Mouse (Mus musculus) cerebellum, postnatal 14 days (tissue): ENCODE measurements at regions not wholly inside any gene's neighbourhood (a gene's known extent, or its start where the extent isn't known, plus 50 kb on each side); places are given as distances from the start of the nearest gene placed in this dataset.
"Not testable (repeated sequence)": the region's sequence is repeated elsewhere in the genome, so short reads cannot be mapped to it uniquely, and the experiment has no call there.

Experiments
- DNase-seq, 2 experiments: peaks; one replicate each; pipeline ENCODE4 v3.0.0; 2021; ENCODE audit warnings: mixed read lengths in 2 of 2

DNA sequence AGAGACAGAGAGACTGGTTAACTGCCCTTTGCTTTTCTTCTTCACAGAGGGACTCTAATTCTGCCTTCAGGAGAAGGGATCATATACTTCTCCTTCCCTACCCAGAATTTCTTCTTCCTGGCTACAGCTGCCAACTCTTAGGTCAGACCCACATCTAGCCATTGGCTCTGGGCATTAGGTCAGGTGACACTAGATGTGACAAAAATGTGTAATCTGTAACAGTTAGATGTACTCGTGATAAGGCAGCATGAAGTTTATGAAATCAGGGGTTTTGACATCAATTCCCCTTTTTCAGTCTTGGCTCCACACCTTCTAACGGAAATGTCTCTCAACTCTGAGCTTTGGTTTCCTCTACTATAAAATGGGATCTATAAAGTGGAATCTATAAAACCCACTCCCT is 428.4 kb downstream of the Bmper start:
- DNase-seq, result no peak

DNA sequence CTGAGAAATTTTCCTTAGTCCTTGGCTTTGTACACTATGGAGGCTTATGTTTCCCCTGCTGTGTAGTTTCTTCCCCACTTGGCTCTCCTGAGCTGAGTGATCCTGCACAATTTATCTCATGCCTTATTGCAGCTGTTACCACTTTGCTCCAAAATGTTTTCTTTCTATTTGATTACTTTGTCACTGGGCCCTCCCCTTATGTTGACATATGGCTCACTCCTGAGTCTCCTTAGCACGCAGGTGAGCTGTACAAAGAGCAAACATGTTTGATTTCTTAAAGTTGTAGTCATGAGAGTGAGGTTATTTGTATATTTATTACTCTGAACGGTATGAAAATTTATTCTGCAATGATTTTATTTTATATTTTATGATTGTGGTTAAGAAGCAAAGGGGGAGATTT is 430.2 kb downstream of the Bmper start:
- no peak for DNase-seq

DNA sequence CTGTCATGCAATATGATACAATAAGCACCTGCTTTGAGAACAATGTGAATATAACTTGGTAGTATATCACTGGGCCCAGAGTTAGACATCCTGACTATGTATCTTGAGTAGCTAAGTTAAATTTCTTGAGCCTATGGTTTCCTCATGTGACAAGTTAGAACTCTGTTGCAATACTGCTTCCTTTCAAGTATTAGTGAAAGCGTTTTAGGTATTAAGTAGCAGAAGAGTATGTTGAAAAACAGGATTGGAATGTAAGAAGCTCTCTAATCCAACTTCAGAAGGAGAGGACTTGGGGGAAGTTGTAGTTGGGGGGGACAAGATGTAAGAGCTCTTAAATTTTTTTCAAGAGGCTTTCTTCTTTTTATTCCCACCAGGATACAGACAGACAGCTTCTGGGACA is 431.9 kb downstream of the Bmper start:
- no peak for DNase-seq

DNA sequence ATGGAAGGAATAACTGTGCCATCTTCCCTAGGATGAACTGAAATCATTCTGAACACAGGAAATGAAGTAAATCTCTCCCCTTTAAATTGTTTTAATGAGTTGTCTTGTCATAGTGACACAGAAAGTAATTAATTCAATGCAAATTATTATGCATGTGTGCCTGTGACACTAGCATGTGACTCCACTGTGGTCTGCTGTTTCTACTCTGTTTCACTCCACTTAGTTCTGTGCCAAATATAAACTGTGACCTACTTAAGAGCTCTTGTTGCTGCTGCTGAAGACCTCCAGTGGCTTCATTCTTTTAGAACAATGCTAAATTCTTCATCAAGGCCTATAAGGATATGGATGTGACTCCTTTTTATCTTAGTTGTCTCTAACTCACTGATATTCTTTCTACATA is 431.8 kb upstream of the Npsr1 start:
- DNase-seq, result no peak

DNA sequence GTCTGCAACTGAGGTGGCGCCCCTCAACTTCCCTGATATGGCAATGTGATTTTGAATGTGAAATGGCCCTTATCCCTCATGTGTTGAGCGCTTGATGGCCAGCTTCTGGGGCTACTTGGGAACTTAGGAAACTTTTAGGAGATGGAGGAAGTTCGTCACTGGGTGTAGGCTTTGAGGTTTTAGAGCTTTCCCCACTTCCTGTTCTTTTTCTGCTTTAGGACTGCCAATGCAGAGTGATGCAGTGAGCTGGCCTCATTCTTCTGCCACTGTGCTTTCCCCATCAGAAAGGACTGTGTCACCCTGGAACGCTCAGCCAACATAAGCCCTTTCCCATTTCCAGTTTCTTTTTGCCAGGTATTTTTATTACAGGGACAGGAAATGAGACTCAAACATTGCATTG is 428.6 kb upstream of the Npsr1 start:
- DNase-seq, result no peak

DNA sequence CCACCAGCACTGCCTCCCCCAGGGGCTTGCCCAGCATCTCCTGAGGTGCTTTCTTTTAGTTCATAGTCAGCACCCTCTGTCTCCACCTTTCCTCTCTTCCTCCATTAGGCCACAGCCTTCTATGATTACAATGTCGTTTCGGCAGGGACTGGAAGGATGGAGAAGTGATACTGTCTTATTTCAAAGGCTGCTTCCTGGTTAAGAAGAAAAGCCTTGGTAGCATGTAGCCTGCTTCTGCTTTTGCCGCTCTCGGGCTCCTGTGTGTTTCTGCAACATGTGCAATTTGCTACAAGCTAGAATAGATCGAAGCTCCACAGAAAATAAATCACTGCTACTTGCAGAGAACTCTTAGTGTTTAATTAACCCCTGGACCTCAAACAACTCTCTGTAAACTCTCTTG is 427.2 kb upstream of the Npsr1 start:
- DNase-seq, result no peak

DNA sequence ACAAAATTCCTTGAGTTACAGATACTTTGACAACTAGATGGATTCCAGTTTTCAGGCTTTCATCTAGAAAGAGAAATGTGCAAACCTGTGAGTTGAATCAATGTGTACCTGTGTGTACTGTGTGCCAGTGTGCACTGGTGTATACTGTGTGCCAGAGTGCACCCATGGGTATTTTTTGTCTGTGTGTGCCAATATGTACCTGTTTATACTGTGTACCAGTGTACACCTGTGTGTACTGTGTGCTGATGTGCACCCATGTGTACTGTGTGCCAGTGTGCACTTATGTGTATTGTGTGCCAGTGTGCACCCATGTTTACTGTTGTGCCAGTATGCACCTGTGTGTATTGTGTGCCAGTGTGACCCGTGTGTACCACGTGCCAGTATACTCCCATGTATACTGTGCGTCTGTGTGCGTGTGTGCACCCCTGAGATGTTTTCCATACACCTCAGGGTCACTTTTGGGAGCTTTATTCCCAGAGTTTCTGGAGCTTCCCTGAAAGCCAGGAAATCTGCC is 424.4 kb upstream of the Npsr1 start:
- DNase-seq, result no peak

DNA sequence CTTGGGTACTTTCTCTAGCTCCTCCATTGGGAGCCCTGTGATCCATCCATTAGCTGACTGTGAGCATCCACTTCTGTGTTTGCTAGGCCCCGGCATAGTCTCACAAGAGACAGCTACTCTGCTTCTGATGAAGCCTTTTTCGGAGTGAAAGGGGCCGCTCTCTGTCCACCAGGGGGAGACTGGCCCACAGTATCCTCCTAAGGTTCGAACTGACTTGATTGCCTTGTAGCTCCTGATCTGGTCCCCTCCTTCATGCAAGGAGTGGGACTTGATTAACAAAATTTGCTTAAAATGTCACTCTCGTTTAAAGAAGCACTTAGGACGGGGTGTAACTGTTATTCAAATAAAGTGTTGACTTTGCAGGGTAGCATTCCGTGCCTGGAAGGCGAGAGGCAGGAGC is 423.0 kb upstream of the Npsr1 start:
- DNase-seq, result peak; percentile 51 to 67

DNA sequence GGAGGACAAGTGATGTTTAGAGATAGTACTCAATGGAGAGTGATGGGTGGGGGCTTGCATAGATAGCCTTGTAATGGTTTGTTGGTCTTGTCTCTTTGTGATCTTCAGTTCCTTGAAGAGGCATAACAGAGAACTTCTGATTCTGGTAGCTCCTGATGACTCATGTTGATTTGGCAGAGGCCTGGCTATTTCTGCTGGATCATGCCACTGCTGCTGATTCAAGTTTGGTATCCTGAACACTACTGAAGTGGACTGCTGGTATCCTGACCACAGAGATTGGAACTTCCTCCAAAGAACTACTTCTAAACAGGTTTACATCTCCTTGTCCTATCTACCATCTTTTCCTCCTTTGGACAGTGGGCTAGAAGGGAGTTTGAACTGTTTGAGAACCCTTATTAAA is 408.3 kb upstream of the Npsr1 start:
- DNase-seq, result no peak

DNA sequence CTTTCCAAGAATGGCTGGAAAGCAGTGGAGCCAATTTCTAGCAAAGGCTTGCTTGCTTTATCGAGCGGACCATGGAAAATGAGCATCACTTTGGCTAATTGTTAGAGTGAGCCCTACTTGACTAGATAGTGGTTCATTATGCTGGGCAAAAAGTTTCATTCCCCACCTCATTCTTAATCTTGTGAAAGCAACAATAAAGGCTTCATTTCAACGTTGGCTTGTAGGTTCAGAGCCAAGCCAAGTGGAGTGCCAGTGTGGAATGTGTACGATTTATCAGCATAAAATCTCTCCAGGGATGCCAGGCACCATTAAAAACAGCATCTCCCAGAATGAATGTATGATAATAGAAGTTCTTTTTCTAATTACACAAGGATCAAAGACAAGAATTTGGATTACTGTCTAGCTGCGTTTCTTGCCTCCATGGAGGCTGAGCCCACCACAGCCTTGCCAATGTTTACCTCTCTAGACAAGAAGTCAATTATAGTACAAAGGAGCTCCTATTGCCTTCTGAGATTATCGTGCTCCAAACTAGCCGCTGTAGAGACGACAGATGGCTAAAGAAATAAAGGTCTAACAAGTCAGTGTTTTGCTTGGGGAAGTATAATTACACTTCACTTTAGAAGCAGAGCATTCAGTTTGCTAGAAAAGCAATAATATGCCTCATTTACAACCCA is 404.9 kb upstream of the Npsr1 start:
- DNase-seq, result no peak

DNA sequence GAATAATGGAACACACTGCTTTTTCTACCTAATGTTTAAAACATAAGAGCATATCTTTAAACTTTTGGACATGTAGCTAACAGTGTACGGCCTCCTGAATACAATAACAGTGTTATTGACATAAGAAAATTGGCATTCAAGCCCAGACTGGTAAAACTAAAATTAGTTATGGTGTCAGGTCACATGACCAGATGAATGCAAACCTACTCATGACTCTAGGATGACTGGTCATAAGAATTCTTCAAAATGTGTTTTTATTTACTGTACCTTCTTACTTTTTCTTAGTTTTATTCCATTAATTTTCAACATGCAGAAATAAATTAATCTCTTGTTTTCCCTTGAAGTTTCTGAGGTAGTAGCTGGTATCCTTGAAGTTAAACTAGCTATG is 404.4 kb upstream of the Npsr1 start:
- no peak for DNase-seq

DNA sequence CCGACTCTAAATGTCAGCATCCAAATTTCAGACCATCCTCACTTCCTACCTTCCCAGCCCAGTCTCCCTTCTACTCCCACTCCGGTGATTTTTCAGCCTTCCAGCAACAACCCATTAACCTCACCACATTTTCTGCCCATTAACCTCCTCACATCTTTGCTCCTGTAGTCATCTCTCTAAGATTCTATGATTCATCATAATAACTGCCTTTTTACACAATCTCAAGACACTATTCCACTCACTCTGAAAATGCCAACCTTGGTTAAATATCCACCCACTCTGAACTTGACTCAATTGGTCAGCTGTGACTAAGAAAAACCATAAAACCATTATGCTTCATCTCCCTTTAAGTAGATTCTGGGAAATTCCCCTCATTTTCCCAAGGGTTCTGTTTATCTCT is 403.3 kb upstream of the Npsr1 start:
- no peak for DNase-seq

DNA sequence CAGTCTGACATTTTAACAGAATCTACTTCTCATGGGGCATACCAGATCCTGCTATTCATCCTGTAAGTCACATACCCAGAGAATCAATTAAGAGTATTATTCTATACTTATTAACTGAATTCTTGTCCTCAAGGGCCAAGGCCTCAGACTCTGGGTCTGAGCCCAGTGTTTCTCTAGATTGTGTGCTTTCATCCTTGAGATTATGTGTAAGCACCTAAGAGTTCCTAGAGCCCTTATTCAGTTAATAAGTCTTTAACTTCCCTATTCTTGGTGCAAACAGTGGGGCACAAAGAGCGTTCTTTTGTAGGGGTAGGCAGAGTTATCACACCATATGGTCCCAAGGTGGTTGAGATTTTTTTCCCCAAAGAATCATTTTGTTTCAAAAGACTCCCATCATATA is 397.2 kb upstream of the Npsr1 start:
- DNase-seq, result no peak

DNA sequence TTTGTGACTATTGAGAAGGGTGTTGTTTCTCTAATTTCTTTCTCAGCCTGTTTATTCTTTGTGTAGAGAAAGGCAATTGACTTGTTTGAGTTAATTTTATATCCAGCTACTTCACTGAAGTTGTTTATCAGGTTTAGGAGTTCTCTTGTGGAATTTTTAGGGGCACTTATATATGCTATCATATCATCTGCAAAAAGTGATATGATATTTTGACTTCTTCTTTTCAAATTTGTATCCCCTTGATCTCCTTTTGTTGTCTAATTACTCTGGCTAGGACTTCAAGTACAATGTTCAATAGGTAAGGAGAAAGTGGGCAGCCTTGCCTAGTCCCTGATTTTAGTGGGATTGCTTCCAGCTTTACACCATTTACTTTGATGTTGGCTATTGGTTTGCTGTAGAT is 380.2 kb upstream of the Npsr1 start:
- not testable (repeated sequence) for DNase-seq

DNA sequence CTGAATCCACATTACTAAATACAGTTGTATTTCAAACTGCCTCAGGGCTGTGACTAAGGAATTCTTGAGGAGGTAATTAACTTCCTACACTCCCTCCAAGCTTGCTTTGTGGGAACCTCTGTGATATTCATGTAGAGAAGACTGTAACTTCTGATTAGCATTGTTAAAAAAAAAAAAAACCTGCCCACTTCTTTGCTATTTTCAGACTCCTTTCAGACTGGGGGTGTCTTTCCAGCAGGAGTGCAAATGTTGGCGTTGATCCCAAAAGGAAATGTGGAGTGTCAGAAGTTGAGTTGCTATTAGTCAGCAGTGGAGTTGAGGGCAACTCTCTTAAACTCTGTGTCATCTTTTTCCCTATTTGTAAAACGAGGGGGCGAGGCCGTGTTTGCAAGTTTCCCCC is 369.0 kb upstream of the Npsr1 start:
- DNase-seq, result no peak

DNA sequence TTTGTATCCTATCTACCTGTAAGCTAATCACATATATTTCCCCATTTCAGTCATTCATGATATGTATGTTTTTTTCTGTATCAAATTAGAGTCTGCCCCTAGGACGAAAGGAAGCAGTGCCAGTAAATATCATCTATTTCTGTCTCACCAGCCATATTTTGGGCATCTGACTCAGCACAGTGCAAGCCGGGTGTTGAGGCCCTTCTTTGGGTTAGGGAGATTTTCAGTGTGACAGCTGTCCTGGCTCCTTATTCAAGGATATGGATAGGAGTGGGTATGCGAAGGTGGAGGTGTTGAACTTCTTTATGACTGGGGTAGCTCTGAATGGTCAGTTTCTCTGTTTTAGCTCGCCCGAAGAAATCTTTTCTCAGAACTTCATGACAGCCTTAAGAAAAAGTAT is 345.3 kb upstream of the Npsr1 start:
- DNase-seq, result no peak

DNA sequence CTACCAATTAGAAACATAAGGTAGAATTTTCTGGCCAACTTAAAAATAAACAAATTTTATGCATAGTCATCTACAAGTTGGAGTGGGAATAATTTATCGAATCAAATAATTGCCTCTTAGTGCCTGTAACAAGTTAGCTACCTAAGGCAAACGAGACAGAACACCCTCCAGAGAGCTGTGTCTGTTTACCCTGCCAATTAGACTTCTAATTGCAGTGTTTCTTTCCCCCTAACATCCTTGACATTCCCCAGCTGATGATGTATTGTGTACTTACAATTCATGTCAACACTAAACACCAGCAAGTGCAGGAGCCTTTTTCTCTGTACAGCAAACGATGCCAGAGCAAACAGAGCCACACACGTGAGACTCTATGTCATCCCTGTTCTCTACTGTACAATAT is 311.1 kb upstream of the Npsr1 start:
- no peak for DNase-seq
